Mouse (Mus musculus) megakaryocyte progenitor cell, adult 5-6 weeks (primary cell): ENCODE data around the gene Kcnip3. TPM values are rescaled to one million over a fixed set of nuclear protein-coding genes. Genes with fewer than 3 reads are reported as not detected.

Experiments
- ATAC-seq: replicated peaks from 2 replicates; pipeline ENCODE4 v1.8.0; 2016; ENCODE audit warnings: mild to moderate bottlenecking, moderate TSS enrichment, inconsistent platforms; ENCODE audit not compliant: poor library complexity
- total RNA-seq, 2 experiments: library from RNA; stranded (forward) in 1 of 2; stranded (reverse) in 1 of 2; fragments of 157-497, 149-512 nt in 1 of 2; fragments of 200-1000 nt in 1 of 2; gene quantifications; 2 replicates each; pipeline versions ENCODE4 v1.2.3 to v1.2.4; 2015 to 2017

Gene Kcnip3
- 32.3 and 37.5 TPM in 2 replicates for total RNA-seq (2015)
- 15.8 and 22.2 TPM in 2 replicates for total RNA-seq (2017)

DNA sequence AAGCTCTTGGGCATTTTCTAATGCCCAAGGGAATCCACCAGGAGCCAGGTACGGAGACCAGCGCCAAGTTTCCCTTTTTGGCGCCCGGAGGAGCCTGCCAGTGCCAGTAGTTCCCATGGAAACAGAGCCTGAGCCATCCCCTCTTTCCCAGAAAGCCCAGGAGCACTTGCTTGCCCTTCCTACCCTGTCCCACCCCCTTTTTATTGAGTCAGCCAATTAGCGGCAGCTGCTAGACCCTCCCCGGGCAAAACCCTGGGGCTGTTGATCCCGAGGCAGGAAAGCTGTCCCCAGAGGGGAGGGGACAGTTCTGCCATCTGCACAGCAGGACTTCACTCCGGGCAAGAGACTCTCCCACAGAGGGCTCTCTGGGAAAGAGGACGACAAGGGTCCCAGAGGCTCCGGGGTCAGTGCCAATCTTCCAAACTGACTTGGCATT is at the start of gene Kcnip3:
Gene Kcnip3 (minus strand): TSS at position 89 of the 436 bp plus-strand sequence.
- ATAC-seq, result no peak

DNA sequence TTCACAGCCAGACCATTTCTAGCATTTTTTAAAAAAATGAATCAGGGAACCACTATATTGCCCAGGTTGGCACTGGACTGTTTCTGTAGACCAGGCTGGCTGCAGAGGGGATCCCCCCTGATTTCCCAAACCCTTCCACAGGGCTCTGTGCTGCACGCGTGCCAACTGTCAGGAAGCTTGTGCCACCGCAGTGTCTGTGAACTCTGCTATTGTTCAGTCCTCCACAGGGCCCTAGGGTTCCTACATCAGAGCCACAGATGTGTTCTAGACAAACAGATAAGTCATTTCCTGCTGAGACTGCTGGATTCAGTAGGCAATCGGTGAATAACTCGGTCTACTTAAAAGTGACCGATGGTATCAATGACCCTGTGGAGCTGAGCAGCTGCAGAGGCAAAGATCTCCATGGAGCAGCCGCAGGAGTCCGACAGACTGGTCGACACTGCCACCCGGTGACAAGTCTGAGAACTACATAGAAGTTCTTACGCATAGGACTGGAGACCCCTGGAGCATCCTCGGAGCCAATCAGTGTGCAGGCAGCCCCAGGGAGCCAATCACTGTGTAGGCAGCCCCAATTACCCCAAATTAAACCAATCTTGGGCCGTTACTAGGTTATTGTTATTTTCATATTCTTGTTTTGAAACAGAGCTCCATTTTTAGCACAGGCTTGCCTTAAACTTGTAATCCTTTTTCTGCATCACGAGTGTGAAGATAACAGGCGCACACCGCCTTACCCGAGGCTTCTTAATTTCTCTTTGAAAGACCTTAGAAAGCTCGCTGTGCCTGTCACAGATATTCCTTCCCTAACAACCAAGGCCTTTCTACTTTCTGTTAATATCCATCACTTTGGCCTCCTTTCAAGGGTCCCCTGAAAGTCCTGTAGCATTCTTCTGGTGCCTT is 37.4 kb upstream of the Kcnip3 start:
- ATAC-seq, result peak; percentile 100

DNA sequence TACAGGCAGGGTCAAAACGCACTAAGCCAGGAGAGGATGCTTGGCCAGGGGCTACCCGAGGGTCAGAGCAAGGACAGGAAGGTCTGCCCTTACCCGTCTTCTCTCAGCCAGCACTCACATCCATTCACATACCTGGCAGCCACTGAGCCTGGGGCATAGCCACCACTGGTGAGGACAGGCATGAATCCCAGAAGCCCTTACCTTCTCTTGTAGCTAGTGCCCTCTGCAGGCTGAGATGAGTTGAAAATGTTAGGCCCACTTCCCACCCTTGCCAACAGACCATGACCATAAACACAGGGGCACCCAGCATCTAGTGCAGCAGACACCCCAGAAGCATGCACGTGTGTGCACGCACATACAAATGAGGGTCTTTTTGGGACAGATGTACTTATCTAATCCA is 29.2 kb upstream of the Kcnip3 start:
- peak; percentile 79 for ATAC-seq

- ATAC-seq, result no peak
Observed at GRCm38 (mm10) chr2:127550446-127550845, 28.6 kb upstream of the Kcnip3 start.

- ATAC-seq, result no peak
Observed at GRCm38 (mm10) chr2:127549711-127550110, 27.8 kb upstream of the Kcnip3 start.

- peak; percentile 79 for ATAC-seq
Observed at GRCm38 (mm10) chr2:127548342-127549074, 26.6 kb upstream of the Kcnip3 start.

DNA sequence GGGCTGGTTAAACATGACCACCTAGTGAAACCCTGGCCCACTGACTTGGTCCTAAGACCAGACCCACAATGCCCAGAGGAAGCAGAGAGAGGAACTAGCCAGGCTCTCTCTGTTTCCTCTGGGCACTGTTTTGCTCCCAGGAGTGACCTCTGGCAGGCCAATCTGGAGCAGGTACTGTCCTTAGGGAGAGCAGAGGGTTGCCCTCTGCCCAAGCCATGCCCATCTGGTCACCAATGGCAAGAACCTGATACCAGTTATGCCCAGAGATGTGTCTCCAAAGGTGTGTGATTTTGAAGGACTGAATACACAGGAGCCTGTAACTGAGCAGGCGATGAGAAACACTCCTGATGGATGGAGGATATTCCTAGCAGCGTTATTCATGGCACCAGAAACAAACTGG is 19.8 kb upstream of the Kcnip3 start:
- ATAC-seq, result no peak

DNA sequence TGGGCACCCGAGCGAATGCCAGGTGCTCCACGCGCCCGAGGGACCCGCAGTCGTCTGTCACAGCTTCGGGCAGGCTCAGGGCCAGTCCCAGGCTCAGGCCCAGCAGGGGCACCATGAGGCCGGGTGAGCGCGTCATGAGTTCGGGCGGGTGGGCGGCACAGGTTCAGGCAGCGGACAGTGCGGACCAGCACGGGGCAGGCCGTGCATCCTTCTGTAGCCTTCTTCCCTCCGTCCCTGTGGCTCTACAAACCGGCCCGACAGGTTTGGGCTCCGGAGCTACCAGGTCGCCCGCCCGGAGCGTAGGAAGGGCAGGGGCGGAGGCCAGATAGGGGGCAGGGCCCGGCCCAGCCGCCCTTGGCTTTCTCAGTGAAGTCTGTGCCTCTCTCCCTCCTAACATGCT is 19.3 kb upstream of the Kcnip3 start, which contains the start of gene Prom2:
Gene Prom2 (minus strand): TSS at position 283 of the 400 bp plus-strand sequence.
- no peak for ATAC-seq

- ATAC-seq, result peak; percentile 69
Observed at GRCm38 (mm10) chr2:127539494-127539893, 17.6 kb upstream of the Kcnip3 start.

- ATAC-seq, result no peak
Observed at GRCm38 (mm10) chr2:127537548-127537947, 15.7 kb upstream of the Kcnip3 start.

- no peak for ATAC-seq
Observed at GRCm38 (mm10) chr2:127535363-127535762, 13.5 kb upstream of the Kcnip3 start.

DNA sequence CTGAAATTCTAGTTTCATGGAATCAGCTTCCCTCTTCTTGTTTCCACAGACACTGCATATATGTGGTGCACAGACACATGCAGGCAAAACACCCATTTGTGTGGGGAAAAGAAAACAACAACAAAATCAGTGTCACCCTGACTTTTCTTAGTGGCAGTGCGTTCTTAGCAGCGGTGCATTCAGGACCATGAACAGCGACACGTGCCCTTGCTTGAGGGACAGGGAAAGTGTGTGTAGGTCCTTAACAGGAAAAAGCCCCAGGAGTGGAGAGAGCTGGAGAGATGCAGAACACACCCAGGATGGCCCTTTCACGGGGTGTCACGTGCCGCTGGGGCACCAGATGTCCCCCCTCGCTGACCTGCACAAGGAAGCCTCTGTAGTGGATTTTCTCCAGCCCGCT is 10.5 kb upstream of the Kcnip3 start:
- peak; percentile 76 for ATAC-seq

DNA sequence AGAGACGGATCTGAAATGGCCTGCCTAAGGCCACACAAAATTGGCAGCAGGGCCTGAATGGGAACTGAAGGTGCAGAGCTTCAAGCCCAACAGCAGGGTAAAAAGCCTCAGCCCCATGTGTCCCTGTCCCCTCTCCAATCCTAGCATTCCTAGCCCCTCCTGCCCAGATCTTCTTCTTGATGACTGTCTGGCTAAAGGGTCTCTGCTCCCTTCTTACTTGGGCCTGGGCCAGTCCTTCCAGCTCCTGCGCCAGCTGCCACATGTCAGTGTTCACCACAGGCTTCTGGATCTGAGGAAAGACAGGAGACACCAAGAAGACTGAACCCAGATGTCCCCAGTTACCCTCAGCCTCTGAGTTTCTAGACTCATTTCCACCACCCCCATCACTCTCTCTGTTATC is 9.7 kb upstream of the Kcnip3 start:
- ATAC-seq, result no peak

GRCm38 (mm10) chr2:127530418-127530817 is 8.5 kb upstream of the Kcnip3 start:
- no peak for ATAC-seq

- ATAC-seq, result no peak
Observed at GRCm38 (mm10) chr2:127525004-127525775, 3.3 kb upstream of the Kcnip3 start.

- peak; percentile 68 for ATAC-seq
Observed at GRCm38 (mm10) chr2:127523950-127524729, 2.2 kb upstream of the Kcnip3 start.

- peak; percentile 21 for ATAC-seq
Observed at GRCm38 (mm10) chr2:127521172-127522005, 505 bp downstream of the Kcnip3 start.

GRCm38 (mm10) chr2:127520123-127520522 is 1.8 kb downstream of the Kcnip3 start:
- ATAC-seq, result no peak

- no peak for ATAC-seq
Observed at GRCm38 (mm10) chr2:127519308-127519707, 2.6 kb downstream of the Kcnip3 start.
